Mouse (Mus musculus) liver, embryonic 14 days (tissue): Measurements from ENCODE around the gene Grm7. TPM values are rescaled to one million over a fixed set of nuclear protein-coding genes. Genes with fewer than 3 reads are reported as not detected.

ENCODE experiments used
- polyA plus RNA-seq: library from polyadenylated mRNA; depleted of rRNA; stranded (reverse); fragments of >200 nt; gene quantifications from 2 replicates; pipeline ENCODE4 v1.2.3, GENCODE M21; 2012; rRNA removed

Grm7 gene
- 0.01 TPM in 2 replicates for polyA plus RNA-seq

GRCm38 (mm10) chr6:110645411-110646361 lies at the start of gene Grm7:
Grm7 (plus strand) TSS chr6:110645581.

